Mouse (Mus musculus) liver, embryonic 12.5 days (tissue): ENCODE measurements around the gene Utp15. TPM values are rescaled to one million over a fixed set of nuclear protein-coding genes. Genes with fewer than 3 reads are reported as not detected.
A peak's percentile ranks its signal among the peaks of the same experiment; 100 is the strongest.

Experiments used
- ATAC-seq: fragments of 200-750 bp; cut with Nextera tagmentation; 2 replicates; pipeline ENCODE4 v1.8.0; 2017; ENCODE audit warnings: moderate number of reproducible peaks, mild to moderate bottlenecking, moderate library complexity
- H3K27ac ChIP-seq: fragments of 300-500 bp; sonication (generic); 2 replicates; pipeline ENCODE4 v1.5.1; 2016; ENCODE audit warnings: mild to moderate bottlenecking
- H3K27me3 ChIP-seq: fragments of 300-500 bp; sonication (generic); replicated peaks from 2 replicates; pipeline ENCODE4 v1.6.1; 2016; ENCODE audit warnings: mild to moderate bottlenecking, moderate library complexity
- H3K36me3 ChIP-seq: fragments of 300-500 bp; sonication (generic); 2 replicates; pipeline ENCODE4 v1.6.1; 2016; ENCODE audit warnings: mild to moderate bottlenecking, moderate library complexity
- H3K4me1 ChIP-seq: fragments of 300-500 bp; sonication (generic); 2 replicates; pipeline ENCODE4 v1.6.1; 2016
- H3K4me2 ChIP-seq: fragments of 300-500 bp; sonication (generic); 2 replicates; pipeline ENCODE4 v1.6.1; 2016; ENCODE audit warnings: mild to moderate bottlenecking, moderate library complexity
- H3K4me3 ChIP-seq: fragments of 300-500 bp; sonication (generic); 2 replicates; pipeline ENCODE4 v1.5.1; 2016; ENCODE audit warnings: mild to moderate bottlenecking, moderate library complexity
- H3K9ac ChIP-seq: fragments of 300-500 bp; sonication (generic); 2 replicates; pipeline ENCODE4 v1.6.1; 2016; ENCODE audit warnings: mild to moderate bottlenecking, moderate library complexity
- H3K9me3 ChIP-seq: fragments of 300-500 bp; sonication (generic); replicated peaks from 2 replicates; pipeline ENCODE4 v1.6.1; 2016; ENCODE audit warnings: mild to moderate bottlenecking, moderate library complexity
- WGBS: fragments of 180-500 bp; shearing (Covaris S2); methylation state at CpG from one replicate; pipeline ENCODE4 v1.1.7; 2016; ENCODE audit not compliant: insufficient replicate concordance; 5-methylcytosine and 5-hydroxymethylcytosine counted together
- polyA plus RNA-seq: library from polyadenylated mRNA; unstranded; fragments of >200 nt; fragmentation: Nextera tagmentation; extraction: Ambion mirVana; gene quantifications from 2 replicates; pipeline ENCODE4 v1.2.1, GENCODE M21; 2016

Utp15 gene
- polyA plus RNA-seq, 1 experiment from 2014 or later, result 26.9 TPM

GRCm38 (mm10) chr13:98244571-98245350 is 18.1 kb downstream of the Utp15 start:
- H3K4me2 ChIP-seq, result no peak overlapping the region
- 0 out of 2 replicates have a peak, but pooled peaks cover 5% of the 10 kb centered on the region for H3K27me3 ChIP-seq
- H3K27ac ChIP-seq, result no peak overlapping the region
- no peak overlapping the region for H3K9ac ChIP-seq
- H3K36me3 ChIP-seq, result peaks cover 26% of the 10 kb centered on the region
- H3K4me1 ChIP-seq, result no peaks in the 10 kb centered on the region
- no peaks in the 10 kb centered on the region for H3K9me3 ChIP-seq
- ATAC-seq, result no peak
- H3K4me3 ChIP-seq, result no peak overlapping the region
- WGBS, result 67% methylated on average over 5 of the region's 5 CpGs

GRCm38 (mm10) chr13:98241531-98242282 is 21.1 kb downstream of the Utp15 start:
- 58% methylated on average over 9 of the region's 9 CpGs for WGBS
- no peak for ATAC-seq
- H3K36me3 ChIP-seq, result no peaks in the 10 kb centered on the region

GRCm38 (mm10) chr13:98239978-98240641 is 22.7 kb downstream of the Utp15 start:
- no peak overlapping the region for H3K27ac ChIP-seq
- 16% methylated on average over 12 of the region's 12 CpGs for WGBS
- H3K4me3 ChIP-seq, result no peak overlapping the region
- H3K27me3 ChIP-seq, result peaks cover 12% of the 10 kb centered on the region; the same call in 1 of the 2 replicates
- H3K9me3 ChIP-seq, result no peaks in the 10 kb centered on the region
- no peaks in the 10 kb centered on the region for H3K36me3 ChIP-seq
- no peak for ATAC-seq
- no peaks in the 10 kb centered on the region for H3K4me1 ChIP-seq
- no peak overlapping the region for H3K9ac ChIP-seq
- H3K4me2 ChIP-seq, result no peak overlapping the region

More at GRCm38 (mm10) chr13:98241531-98242282, 21.1 kb downstream of the Utp15 start:
- H3K27ac ChIP-seq, result no peak overlapping the region
- H3K4me2 ChIP-seq, result no peak overlapping the region
- no peaks in the 10 kb centered on the region for H3K9me3 ChIP-seq
- peaks cover 12% of the 10 kb centered on the region; the same call in 1 of the 2 replicates for H3K27me3 ChIP-seq
- no peaks in the 10 kb centered on the region for H3K4me1 ChIP-seq
- no peak overlapping the region for H3K9ac ChIP-seq
- H3K4me3 ChIP-seq, result no peak overlapping the region

GRCm38 (mm10) chr13:98235451-98235850 is 27.4 kb downstream of the Utp15 start:
- H3K36me3 ChIP-seq, result no peaks in the 10 kb centered on the region
- no peak overlapping the region for H3K27ac ChIP-seq
- 65% methylated on average over 6 of the region's 6 CpGs for WGBS
- peaks cover 8% of the 10 kb centered on the region; the same call in 1 of the 2 replicates for H3K27me3 ChIP-seq
- no peaks in the 10 kb centered on the region for H3K4me1 ChIP-seq
- H3K4me2 ChIP-seq, result no peak overlapping the region
- no peak for ATAC-seq
- H3K4me3 ChIP-seq, result no peak overlapping the region
- no peaks in the 10 kb centered on the region for H3K9me3 ChIP-seq
- no peak overlapping the region for H3K9ac ChIP-seq

GRCm38 (mm10) chr13:98230511-98230910 is 32.3 kb downstream of the Utp15 start:
- WGBS, result 91% methylated on average over 1 of the region's 1 CpGs
- Histone ChIP-seq H3K4me1 (no peaks in the 10 kb centered on the region), H3K27me3 (peaks cover 3% of the 10 kb centered on the region; the same call in 1 of the 2 replicates), H3K4me3 (no peak overlapping the region), H3K27ac (no peak overlapping the region), H3K9ac (no peak overlapping the region), H3K4me2 (no peak overlapping the region), H3K9me3 (no peaks in the 10 kb centered on the region), H3K36me3 (no peaks in the 10 kb centered on the region)
- ATAC-seq, result no peak

GRCm38 (mm10) chr13:98226225-98226624 is 36.6 kb downstream of the Utp15 start:
- H3K9ac ChIP-seq, result no peak overlapping the region
- H3K4me1 ChIP-seq, result no peaks in the 10 kb centered on the region
- H3K27me3 ChIP-seq, result peaks cover 17% of the 10 kb centered on the region; the same call in 1 of the 2 replicates
- H3K27ac ChIP-seq, result no peak overlapping the region
- H3K36me3 ChIP-seq, result no peaks in the 10 kb centered on the region
- 59% methylated on average over 2 of the region's 2 CpGs for WGBS
- no peak for ATAC-seq
- H3K4me3 ChIP-seq, result no peak overlapping the region
- H3K4me2 ChIP-seq, result no peak overlapping the region
- H3K9me3 ChIP-seq, result no peaks in the 10 kb centered on the region

GRCm38 (mm10) chr13:98222848-98223247 is 40.0 kb downstream of the Utp15 start:
- 35% methylated on average over 12 of the region's 12 CpGs for WGBS
- Histone ChIP-seq H3K4me3 (no peak overlapping the region), H3K9ac (no peak overlapping the region), H3K9me3 (no peaks in the 10 kb centered on the region), H3K27ac (no peak overlapping the region), H3K4me2 (no peak overlapping the region), H3K36me3 (no peaks in the 10 kb centered on the region), H3K4me1 (no peaks in the 10 kb centered on the region), H3K27me3 (0 out of 2 replicates have a peak, but pooled peaks cover 17% of the 10 kb centered on the region)
- no peak for ATAC-seq

- Histone ChIP-seq H3K27me3 (peaks cover 56% of the 10 kb centered on the region), H3K4me2 (no peak overlapping the region), H3K9ac (no peak overlapping the region), H3K36me3 (no peaks in the 10 kb centered on the region), H3K27ac (no peak overlapping the region), H3K4me1 (peaks cover 12% of the 10 kb centered on the region), H3K4me3 (no peak overlapping the region), H3K9me3 (no peaks in the 10 kb centered on the region)
- no peak for ATAC-seq
- 74% methylated on average over 7 of the region's 7 CpGs for WGBS
These were observed 52.7 kb downstream of the Utp15 start for GRCm38 (mm10) chr13:98210137-98210536.

- Histone ChIP-seq H3K9me3 (no peaks in the 10 kb centered on the region), H3K4me1 (peaks cover 12% of the 10 kb centered on the region), H3K9ac (no peak overlapping the region), H3K4me2 (no peak overlapping the region), H3K36me3 (no peaks in the 10 kb centered on the region), H3K27ac (no peak overlapping the region), H3K27me3 (peaks cover 65% of the 10 kb centered on the region), H3K4me3 (no peak overlapping the region)
- ATAC-seq, result no peak
- whole genome bisulfite sequencing, result 38% methylated on average over 9 of the region's 9 CpGs
These were observed 54.0 kb downstream of the Utp15 start for GRCm38 (mm10) chr13:98208842-98209241.

GRCm38 (mm10) chr13:98206546-98206870 is 56.3 kb downstream of the Utp15 start:
- no peak for ATAC-seq
- Histone ChIP-seq H3K27ac (no peak overlapping the region), H3K4me1 (peaks cover 12% of the 10 kb centered on the region), H3K4me2 (peak overlapping the region; percentile 96), H3K9me3 (no peaks in the 10 kb centered on the region), H3K27me3 (peaks cover 78% of the 10 kb centered on the region), H3K4me3 (peak overlapping the region; percentile 65), H3K9ac (peak overlapping the region; percentile 57), H3K36me3 (no peaks in the 10 kb centered on the region)
- 5% methylated on average over 13 of the region's 13 CpGs for WGBS

GRCm38 (mm10) chr13:98205771-98206545 is 56.9 kb downstream of the Utp15 start, which contains the start of gene Arhgef28:
Gene Arhgef28 (minus strand): TSS chr13:98206439.
- H3K27ac ChIP-seq, result no peak within 1 kb of the TSS
- peak within 1 kb of the TSS; percentile 96 for H3K4me2 ChIP-seq
- H3K4me3 ChIP-seq, result peak within 1 kb of the TSS; percentile 65
- peak within 1 kb of the TSS; percentile 57 for H3K9ac ChIP-seq
- ATAC-seq, result peak; percentile 83
- under 1% methylated on average over 56 of the region's 76 CpGs for WGBS
- H3K27me3 ChIP-seq, result peaks cover 82% of the 10 kb centered on the region
- no peaks in the 10 kb centered on the region for H3K36me3 ChIP-seq
- peaks cover 12% of the 10 kb centered on the region for H3K4me1 ChIP-seq
- H3K9me3 ChIP-seq, result no peaks in the 10 kb centered on the region
